Mouse (Mus musculus): ENCODE measurements around the gene Scn2b. TPM values are rescaled to one million over a fixed set of nuclear protein-coding genes. Genes with fewer than 3 reads are reported as not detected.

The Scn2b gene
- polyA plus RNA-seq, 1 experiment from 2014 or later, result 3.2 TPM

GRCm38 (mm10) chr9:45173475-45173874 is 55.9 kb downstream of the Scn2b start:
- Histone ChIP-seq H3K4me2 (no peak overlapping the region), H3K27ac (ENCODE audit: low read depth, low read length) (no peak overlapping the region), H3K9me3 (replicated peaks; ENCODE audit: control insufficient read depth, low read length) (0 out of 2 replicates have a peak, but pooled peaks cover 3% of the 10 kb centered on the region), H3K36me3 (ENCODE audit: control insufficient read depth, insufficient read depth, low read length) (no peaks in the 10 kb centered on the region), H3K9ac (ENCODE audit: low read depth, low read length) (no peak overlapping the region), H3K4me1 (ENCODE audit: control insufficient read depth, insufficient read depth, low read length) (no peaks in the 10 kb centered on the region), H3K27me3 (ENCODE audit: control insufficient read depth, insufficient read depth, low read length) (no peaks in the 10 kb centered on the region), H3K4me3 (ENCODE audit: low read depth, low read length) (no peak overlapping the region)
- 73% methylated on average over 3 of the region's 3 CpGs for WGBS (ENCODE audit: insufficient replicate concordance)
- no peak for ATAC-seq (replicated peaks; ENCODE audit: insufficient number of reproducible peaks, low FRiP score, low TSS enrichment)

- H3K36me3 ChIP-seq (ENCODE audit: control insufficient read depth, insufficient read depth, low read length), result no peaks in the 10 kb centered on the region
- no peaks in the 10 kb centered on the region; the same call in 1 of the 2 replicates for H3K27me3 ChIP-seq (ENCODE audit: control insufficient read depth, insufficient read depth, low read length)
- H3K9ac ChIP-seq (ENCODE audit: low read depth, low read length), result no peak overlapping the region
- H3K4me2 ChIP-seq, result no peak overlapping the region
- H3K27ac ChIP-seq (ENCODE audit: low read depth, low read length), result no peak overlapping the region
- no peaks in the 10 kb centered on the region for H3K4me1 ChIP-seq (ENCODE audit: control insufficient read depth, insufficient read depth, low read length)
- WGBS (ENCODE audit: insufficient replicate concordance), result 60% methylated on average over 5 of the region's 5 CpGs
- no peaks in the 10 kb centered on the region for H3K9me3 ChIP-seq (replicated peaks; ENCODE audit: control insufficient read depth, low read length)
- no peak overlapping the region for H3K4me3 ChIP-seq (ENCODE audit: low read depth, low read length)
- no peak for ATAC-seq (replicated peaks; ENCODE audit: insufficient number of reproducible peaks, low FRiP score, low TSS enrichment)
These were observed 61.7 kb downstream of the Scn2b start for GRCm38 (mm10) chr9:45179282-45179681.

Other genes starting within 250 kb of the Scn2b start
- gene Kmt2a, start 236.5 kb upstream of the Scn2b start, polyA plus RNA-seq (2014; fragmentation: Nextera tagmentation; extraction: Ambion mirVana), result 7.3 and 13.9 TPM in 2 replicates
- gene Atp5l, start 197.0 kb upstream of the Scn2b start, polyA plus RNA-seq (2014; fragmentation: Nextera tagmentation; extraction: Ambion mirVana), result 943 and 1,030 TPM in 2 replicates
- 22.7 and 26.5 TPM in 2 replicates for gene Ube4a, start 152.2 kb upstream of the Scn2b start, polyA plus RNA-seq (2014; fragmentation: Nextera tagmentation; extraction: Ambion mirVana)
- not detected in 2 replicates for gene Cd3g, start 137.4 kb upstream of the Scn2b start, polyA plus RNA-seq (2014; fragmentation: Nextera tagmentation; extraction: Ambion mirVana)
- gene Cd3d, start 136.0 kb upstream of the Scn2b start, polyA plus RNA-seq (2014; fragmentation: Nextera tagmentation; extraction: Ambion mirVana), result not detected in 2 replicates
- gene Cd3e, start 108.2 kb upstream of the Scn2b start, polyA plus RNA-seq (2014; fragmentation: Nextera tagmentation; extraction: Ambion mirVana), result not detected in 2 replicates
- gene Mpzl2, start 78.0 kb upstream of the Scn2b start, polyA plus RNA-seq (2014; fragmentation: Nextera tagmentation; extraction: Ambion mirVana), result 0.25 and 1.3 TPM in 2 replicates
- gene Mpzl3, start 62.6 kb upstream of the Scn2b start, polyA plus RNA-seq (2014; fragmentation: Nextera tagmentation; extraction: Ambion mirVana), result 1.6 and 1.7 TPM in 2 replicates
- gene Jaml, start 38.6 kb upstream of the Scn2b start, polyA plus RNA-seq (2014; fragmentation: Nextera tagmentation; extraction: Ambion mirVana), result 0.31 and 0.36 TPM in 2 replicates
- gene Scn4b, start 20.6 kb downstream of the Scn2b start, polyA plus RNA-seq (2014; fragmentation: Nextera tagmentation; extraction: Ambion mirVana), result 0.10 and 0.46 TPM in 2 replicates
- not detected in 2 replicates for gene BC049352, start 64.2 kb downstream of the Scn2b start, polyA plus RNA-seq (2014; fragmentation: Nextera tagmentation; extraction: Ambion mirVana)
- gene Tmprss4, start 86.3 kb downstream of the Scn2b start, polyA plus RNA-seq (2014; fragmentation: Nextera tagmentation; extraction: Ambion mirVana), result 0.07 TPM in 1 of 2 replicates, not detected in the other
- gene Il10ra, start 151.4 kb downstream of the Scn2b start, polyA plus RNA-seq (2014; fragmentation: Nextera tagmentation; extraction: Ambion mirVana), result 0.37 and 0.69 TPM in 2 replicates
- 0.15 and 0.31 TPM in 2 replicates for gene Tmprss13, start 201.3 kb downstream of the Scn2b start, polyA plus RNA-seq (2014; fragmentation: Nextera tagmentation; extraction: Ambion mirVana)